Mouse (Mus musculus): ENCODE data around the gene Acads.
A peak's percentile ranks its signal among the peaks of the same experiment; 100 is the strongest.
"Not testable (repeated sequence)": the region's sequence is repeated elsewhere in the genome, so short reads cannot be mapped to it uniquely, and the experiment has no call there.

Gene Acads

DNA sequence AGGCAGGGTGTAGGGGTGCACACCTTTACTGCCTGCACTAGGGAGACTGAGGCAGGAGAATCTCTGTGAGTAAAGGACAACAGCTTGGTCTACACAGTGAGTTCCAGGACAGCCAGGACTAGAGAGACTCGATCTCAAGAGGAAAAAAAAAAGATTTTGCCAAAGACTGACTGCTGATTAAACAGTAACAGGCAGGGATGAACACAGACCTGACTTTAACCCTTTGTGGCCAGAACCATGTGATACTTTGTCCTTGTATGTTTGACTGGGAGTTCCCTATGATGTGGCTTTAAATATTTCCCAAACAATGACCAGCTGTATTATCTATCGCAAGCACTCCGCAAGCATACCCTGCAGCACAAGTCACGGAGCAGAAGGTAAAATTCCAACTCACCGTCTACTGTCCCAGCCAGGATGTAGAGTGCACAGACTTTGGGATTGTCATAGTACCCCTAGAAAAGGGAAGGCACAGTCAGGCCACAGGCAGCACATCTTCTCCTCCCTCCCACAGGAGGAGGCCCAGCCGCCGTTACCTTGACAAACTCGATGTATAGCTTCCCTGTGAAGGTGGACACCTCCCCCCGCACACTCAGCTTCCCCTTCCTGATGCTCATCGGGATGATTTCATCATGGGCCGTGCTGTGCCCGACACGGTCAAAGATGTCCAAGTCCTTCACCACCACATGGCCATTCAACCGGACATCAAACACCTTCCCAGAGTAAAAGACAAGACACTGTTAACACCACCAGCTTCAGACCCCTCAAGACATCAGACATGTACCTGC, 30.7 kb upstream of the Acads start:
- no peak for DNase-seq (ENCODE audit: low spot score in 2 of 2)

GRCm38 (mm10) chr5:115148872-115149271, 29.7 kb upstream of the Acads start:
- not testable (repeated sequence) for DNase-seq (ENCODE audit: low spot score in 2 of 2)

DNA sequence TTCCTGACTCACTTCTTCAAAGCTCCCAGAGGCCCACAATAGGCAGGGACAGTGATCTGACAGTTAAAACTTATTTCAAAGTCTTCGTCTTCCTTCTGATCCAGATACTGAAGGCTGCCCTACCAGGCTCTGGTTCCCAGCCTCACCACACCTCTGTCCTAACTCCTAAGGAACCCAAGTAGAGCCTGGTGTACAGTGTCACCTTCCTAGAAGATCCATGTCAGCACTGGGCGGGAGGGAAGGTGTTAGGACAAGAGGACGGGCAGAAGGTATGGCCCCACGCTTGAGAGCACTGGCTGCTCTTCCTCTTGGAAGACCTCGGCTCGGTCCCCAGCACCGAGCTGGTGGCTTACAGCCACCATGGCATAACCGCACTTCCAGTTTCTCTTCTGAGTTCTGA, 29.2 kb upstream of the Acads start:
- DNase-seq (ENCODE audit: low spot score in 2 of 2) = no peak

DNA sequence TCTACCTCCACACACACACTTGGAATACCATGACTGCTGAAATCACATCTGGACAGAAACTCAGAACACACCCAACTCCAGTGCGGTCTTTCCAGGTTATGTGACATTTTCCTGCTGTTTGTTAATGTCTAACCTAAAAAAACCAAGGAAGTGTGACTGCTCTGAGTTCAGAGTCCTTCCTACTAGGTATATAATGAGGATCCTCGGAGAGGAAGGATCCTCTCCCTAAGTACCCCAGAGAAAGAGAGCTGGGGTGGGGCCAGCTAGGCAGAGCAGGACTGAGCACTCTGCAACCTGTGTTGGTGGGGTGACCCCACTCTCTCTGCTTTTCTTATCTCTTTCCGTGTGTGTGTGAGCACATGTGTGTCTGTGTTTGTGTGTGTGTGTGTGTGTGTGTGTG, 28.2 kb upstream of the Acads start:
- no peak for DNase-seq (ENCODE audit: low spot score in 2 of 2)

GRCm38 (mm10) chr5:115146747-115147130, 27.6 kb upstream of the Acads start:
- DNase-seq (ENCODE audit: low spot score in 2 of 2) = no peak

DNA sequence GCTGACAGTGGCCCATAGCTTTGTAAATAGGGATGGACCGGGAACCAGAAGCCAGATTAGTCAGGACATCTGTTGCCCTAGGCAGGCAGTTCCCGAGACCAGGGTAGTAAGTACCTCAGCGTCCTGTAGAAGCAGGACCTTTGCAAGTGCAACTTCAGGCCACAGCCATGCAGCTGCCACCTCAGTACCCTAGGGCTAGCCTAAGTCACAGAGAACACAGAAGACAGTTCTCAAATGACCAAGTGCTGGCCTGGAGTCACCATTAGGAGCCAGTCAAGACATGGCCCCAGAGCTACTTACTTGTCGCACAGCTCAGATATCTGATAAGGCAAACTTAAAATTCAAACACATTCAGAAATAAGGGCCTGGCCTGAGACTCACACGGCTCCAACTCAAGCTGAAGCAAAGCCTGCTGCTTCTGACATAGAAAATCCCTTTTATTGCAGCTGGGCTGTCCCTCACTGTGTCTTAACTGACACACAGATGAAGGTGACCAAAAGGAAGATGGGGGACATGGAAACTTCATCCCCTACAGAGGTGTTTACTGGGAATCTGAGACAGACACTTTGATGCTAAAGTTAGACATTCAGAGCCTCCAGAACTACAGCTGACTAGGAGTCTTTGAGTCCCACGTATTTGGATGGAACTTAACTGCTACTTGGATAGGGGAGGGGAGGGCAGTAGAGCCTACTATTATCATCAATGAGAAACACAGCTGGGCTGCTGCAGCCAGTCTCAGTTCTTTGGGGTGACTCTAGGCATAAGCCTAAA, 27.0 kb upstream of the Acads start:
- DNase-seq (ENCODE audit: low spot score in 2 of 2) = no peak

GRCm38 (mm10) chr5:115145253-115145968, 26.3 kb upstream of the Acads start:
- DNase-seq (ENCODE audit: low spot score in 2 of 2) = no peak

DNA sequence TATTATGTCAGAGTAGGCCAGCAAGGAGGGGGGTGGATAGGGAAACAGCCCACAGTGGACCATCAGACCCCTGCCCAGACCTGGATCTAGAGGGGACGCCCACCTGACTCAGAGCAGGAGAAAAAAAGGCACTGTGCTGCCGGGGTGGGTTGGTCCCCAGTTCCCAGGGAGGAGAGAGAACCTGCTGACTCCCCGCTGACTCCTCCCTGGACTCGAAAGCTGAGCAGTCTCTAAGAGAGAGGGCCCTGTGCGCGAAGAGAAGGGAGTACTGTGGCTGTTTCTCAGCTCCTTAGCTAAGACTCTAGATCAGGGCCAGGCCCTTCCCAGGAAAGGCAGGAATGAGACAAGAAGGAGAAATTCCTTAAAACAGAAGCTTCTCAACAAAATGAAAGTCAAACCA, 25.3 kb upstream of the Acads start:
- no peak for DNase-seq (ENCODE audit: low spot score in 2 of 2)

DNA sequence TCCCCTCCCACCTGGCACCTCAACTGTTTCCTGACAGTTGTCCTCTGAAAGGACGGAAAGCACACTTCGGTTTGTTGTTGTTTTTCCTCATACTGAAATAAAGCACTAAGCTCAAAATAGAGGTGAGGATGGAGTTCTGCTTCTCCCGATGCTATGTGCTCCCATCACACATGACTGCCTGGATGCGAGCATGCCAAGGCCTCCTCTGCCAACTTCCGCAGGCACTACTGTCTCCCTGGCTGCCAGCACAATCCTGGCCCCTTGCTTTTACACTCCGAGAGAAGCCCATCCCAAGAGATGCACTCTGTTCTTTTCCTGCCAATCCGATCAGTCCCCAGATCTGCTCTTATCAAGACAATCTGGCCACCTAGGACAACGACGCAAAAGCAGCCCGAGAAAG, 24.4 kb upstream of the Acads start:
- no peak for DNase-seq (ENCODE audit: low spot score in 2 of 2)

- no peak for DNase-seq (ENCODE audit: low spot score in 2 of 2)
Observed at GRCm38 (mm10) chr5:115142166-115142697, 23.1 kb upstream of the Acads start.

GRCm38 (mm10) chr5:115140726-115141125, 21.6 kb upstream of the Acads start:
- no peak for DNase-seq (ENCODE audit: low spot score in 2 of 2)

GRCm38 (mm10) chr5:115139124-115139523, 20.0 kb upstream of the Acads start:
- no peak for DNase-seq (ENCODE audit: low spot score in 2 of 2)

DNA sequence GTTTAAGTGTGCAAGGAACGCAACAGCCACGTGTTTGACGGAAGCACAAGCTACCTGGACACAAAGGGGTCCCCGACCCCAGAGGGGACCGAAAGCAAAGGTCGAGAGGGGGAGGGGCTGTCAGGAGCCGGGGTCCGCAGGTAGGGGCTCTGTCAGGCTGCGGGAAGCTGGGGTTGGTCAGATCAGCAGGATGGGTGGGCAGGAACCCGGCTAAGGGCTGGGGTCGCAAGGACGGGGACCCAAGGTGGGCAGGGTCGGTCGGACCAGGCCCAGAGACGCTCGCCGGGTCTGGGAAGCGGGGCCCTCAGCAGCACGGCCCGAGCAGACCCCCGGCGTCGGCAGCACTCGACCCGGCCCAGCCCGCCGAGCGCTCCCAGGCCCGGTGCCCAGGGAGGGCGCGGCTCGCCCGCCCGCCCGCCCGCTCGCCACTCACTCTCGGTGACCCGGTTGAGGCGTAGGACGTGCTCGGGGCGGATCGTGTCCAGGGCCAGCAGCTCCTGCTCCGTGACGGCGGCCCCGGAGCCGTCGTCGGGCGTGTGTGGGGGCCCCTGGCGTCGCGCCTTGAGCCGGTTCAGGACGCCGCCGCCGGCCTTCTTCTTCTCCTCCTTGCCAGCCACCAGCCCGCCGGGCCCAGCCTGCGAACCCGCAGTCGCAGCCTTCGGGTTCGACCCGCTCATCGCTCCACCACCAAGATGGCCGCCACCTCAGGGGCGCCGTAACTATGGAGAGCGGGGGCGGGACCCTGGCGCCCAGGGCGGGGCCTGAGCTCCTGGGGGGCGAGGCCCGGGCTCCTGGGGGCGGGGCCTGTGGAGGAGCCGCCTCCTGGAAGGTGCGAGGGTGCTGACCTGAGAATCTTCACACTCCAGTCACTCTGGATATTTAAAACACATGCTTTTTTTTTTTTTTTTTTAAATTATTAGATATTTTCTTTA, 15.4 kb upstream of the Acads start, which contains the start of gene Unc119b:
Gene Unc119b, minus strand, starts transcription at position 742 of the 932 bp plus-strand sequence.
- DNase-seq (ENCODE audit: low spot score in 2 of 2) = peak; percentile 79 to 87

- no peak for DNase-seq (ENCODE audit: low spot score in 2 of 2)
Observed at GRCm38 (mm10) chr5:115133358-115134066, 14.4 kb upstream of the Acads start.

DNA sequence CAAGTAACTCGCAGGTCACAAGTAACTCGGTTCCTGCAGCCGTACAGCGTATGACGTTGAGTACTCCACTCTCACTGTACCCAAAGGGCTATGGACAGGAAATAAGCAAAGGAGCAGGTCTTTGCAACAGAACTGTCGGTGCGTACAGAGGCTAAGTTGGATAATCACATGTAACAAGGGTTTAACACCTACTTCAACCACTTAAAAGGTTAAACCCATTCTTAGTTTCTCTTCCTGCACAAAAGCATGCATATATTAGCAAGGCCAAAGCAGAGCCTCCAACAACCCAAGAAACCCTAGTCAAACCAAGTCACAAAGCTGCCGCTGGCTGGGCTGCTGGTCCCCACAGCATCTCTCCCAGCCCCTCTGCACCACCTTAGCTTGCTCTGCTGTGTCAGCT, 13.3 kb upstream of the Acads start:
- DNase-seq (ENCODE audit: low spot score in 2 of 2) = no peak

- DNase-seq (ENCODE audit: low spot score in 2 of 2) = no peak
Observed at GRCm38 (mm10) chr5:115129328-115129727, 10.2 kb upstream of the Acads start.

- no peak for DNase-seq (ENCODE audit: low spot score in 2 of 2)
Observed at GRCm38 (mm10) chr5:115127421-115128179, 8.5 kb upstream of the Acads start.

DNA sequence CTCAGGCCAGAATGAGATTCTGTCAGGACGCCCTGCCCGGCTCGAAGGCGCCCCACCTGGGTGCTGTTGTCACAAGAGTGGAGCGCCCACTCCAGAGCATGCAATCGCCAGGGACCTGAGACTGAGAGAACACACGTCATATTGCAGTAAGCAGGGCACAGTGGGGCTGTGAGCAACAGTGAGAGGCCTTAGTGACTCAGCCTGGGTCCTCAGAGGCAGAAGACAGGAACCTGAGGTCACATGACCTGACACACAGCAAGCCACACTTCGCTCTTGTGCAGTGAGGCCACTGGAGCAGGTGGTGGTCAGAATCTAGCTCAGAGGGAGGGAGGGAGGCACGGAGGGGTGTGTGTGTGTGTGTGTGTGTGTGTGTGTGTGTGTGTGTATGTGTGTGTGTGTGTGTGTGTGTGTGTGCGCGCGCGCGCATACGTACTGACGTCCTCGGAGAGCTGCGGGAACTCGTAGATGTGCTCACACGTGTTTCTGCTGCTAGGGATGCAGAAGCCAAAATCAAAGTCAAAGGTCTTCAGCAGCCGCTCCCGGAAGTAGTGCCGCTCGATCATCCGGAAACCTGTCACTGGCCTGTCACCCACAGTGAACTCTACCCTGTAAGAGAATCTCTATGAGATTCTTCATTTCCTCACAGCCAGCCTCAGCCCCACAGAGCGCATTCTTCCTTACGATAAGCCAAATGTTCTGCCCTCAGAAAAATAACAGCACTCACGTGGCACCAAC, 7.6 kb upstream of the Acads start:
- no peak for DNase-seq (ENCODE audit: low spot score in 2 of 2)

All from frontal cortex, postnatal 10 days (tissue).